Mouse (Mus musculus) limb, embryonic 15.5 days (tissue): ENCODE data around the gene Zfp644. TPM values are rescaled to one million over a fixed set of nuclear protein-coding genes. Genes with fewer than 3 reads are reported as not detected.

Experiments
- ATAC-seq: fragments of 200-750 bp; cut with Nextera tagmentation; 2 replicates; pipeline ENCODE4 v1.8.0; 2017; ENCODE audit warnings: low read depth, moderate TSS enrichment; ENCODE audit not compliant: insufficient number of reproducible peaks, low FRiP score, low TSS enrichment
- H3K27ac ChIP-seq: fragments of 300-500 bp; sonication (generic); 2 replicates; pipeline ENCODE4 v1.5.1; 2015; ENCODE audit warnings: moderate library complexity, mild to moderate bottlenecking, inconsistent platforms
- H3K27me3 ChIP-seq: fragments of 300-500 bp; sonication (generic); 2 replicates; pipeline ENCODE4 v1.6.1; 2015; ENCODE audit warnings: inconsistent platforms
- H3K36me3 ChIP-seq: fragments of 300-500 bp; sonication (generic); 2 replicates; pipeline ENCODE4 v1.6.1; 2015; ENCODE audit warnings: inconsistent platforms
- H3K4me1 ChIP-seq: fragments of 300-500 bp; sonication (generic); 2 replicates; pipeline ENCODE4 v1.6.1; 2015; ENCODE audit warnings: inconsistent platforms
- H3K4me2 ChIP-seq: fragments of 300-500 bp; sonication (generic); 2 replicates; pipeline ENCODE4 v1.6.1; 2015; ENCODE audit warnings: mild to moderate bottlenecking, inconsistent platforms
- H3K4me3 ChIP-seq: fragments of 300-500 bp; sonication (generic); 2 replicates; pipeline ENCODE4 v1.5.1; 2015; ENCODE audit warnings: mild to moderate bottlenecking, inconsistent platforms
- H3K9ac ChIP-seq: fragments of 300-500 bp; sonication (generic); 2 replicates; pipeline ENCODE4 v1.6.1; 2015; ENCODE audit warnings: inconsistent platforms
- H3K9me3 ChIP-seq: fragments of 300-500 bp; sonication (generic); 2 replicates; pipeline ENCODE4 v1.6.1; 2016; ENCODE audit warnings: inconsistent platforms
- WGBS: fragments of 180-500 bp; shearing (Covaris S2); methylation state at CpG from one replicate; pipeline ENCODE4 v1.1.7; 2015; 5-methylcytosine and 5-hydroxymethylcytosine counted together
- polyA plus RNA-seq: library from polyadenylated mRNA; unstranded; fragments of >200 nt; fragmentation: Nextera tagmentation; extraction: Ambion mirVana; gene quantifications from 2 replicates; pipeline ENCODE4 v1.2.1, GENCODE M21; 2015

The Zfp644 gene
- 50.9 and 61.4 TPM in 2 replicates for polyA plus RNA-seq

DNA sequence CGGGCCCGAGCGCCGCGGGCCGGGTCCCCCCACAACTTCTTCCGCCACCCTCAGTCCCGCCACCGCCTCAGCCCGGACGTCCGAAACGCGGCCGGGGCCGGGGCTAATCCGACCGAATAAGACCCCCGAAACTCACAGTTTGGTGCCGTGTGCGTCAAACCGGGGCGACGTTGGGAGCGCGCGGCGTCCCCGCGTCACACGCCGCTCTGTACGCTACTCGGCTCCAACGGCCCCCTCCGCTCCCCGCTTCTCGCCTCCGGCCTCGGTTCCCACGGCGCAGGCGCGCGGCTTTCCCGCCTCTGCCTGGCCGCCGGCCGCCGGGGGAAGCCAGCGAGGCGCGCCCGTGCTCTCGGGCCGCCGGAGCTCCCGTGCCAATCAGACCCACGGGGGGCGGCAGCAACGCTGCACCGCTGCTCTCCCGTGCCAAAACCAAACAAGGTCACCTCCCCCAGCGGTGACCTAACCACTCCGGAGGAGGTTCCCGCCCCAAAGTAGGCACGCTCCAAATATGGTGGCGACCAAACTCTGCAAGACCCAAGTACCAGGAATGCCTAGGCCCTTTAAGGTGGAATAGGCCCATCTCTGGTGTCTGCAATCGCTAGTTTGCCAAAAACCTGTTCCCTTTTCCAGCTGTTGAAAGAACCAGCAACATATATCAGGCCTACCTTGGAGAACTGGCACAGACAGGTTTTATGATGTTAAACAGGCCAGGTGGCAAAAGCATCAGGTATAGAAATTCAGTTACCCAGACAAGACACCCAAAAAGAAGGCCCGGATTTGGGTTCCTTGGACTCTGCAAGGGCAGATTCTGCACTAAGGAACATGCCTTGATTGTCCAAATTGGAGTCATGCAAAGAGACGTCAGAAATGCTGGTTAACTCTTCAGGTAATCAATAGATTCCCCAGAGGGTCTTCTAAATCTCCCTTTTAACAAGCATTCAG lies at the start of gene Zfp644:
Gene Zfp644, minus strand, starts transcription at position 892 of the 942 bp plus-strand sequence.
- peak; percentile 91 for ATAC-seq
- Histone ChIP-seq H3K4me1 (peaks cover 9% of the 10 kb centered on the region), H3K9me3 (no peaks in the 10 kb centered on the region), H3K4me3 (peak within 1 kb of the TSS; percentile 86), H3K27me3 (no peaks in the 10 kb centered on the region), H3K27ac (peak within 1 kb of the TSS; percentile 99), H3K4me2 (peak within 1 kb of the TSS; percentile 53), H3K36me3 (0 out of 2 replicates have a peak, but pooled peaks cover 4% of the 10 kb centered on the region), H3K9ac (peak within 1 kb of the TSS; percentile 98)
- 1% methylated on average over 71 of the region's 71 CpGs for WGBS

DNA sequence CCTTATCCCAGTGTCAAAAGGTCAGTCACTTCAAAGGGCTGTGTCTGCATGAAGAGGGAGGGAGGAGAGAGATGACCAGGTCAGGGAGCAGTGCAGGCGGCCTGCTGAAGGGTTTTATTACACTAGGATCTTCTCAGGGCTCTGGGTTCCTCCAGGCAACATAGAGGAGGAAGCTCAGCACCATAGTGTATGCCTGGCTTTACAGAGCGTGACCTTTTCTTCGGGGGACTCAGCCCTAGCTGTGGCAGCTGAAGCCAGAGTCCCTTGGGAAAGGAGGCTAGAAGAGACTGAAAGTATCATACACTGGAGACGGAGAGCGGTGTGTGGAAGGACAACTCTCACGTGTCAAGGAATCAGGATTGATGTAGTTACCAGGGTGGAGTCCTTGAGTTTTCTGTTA lies 42.6 kb upstream of the Zfp644 start:
- no peak for ATAC-seq
- Histone ChIP-seq H3K4me1 (no peaks in the 10 kb centered on the region), H3K9me3 (no peaks in the 10 kb centered on the region), H3K36me3 (no peaks in the 10 kb centered on the region), H3K9ac (no peak overlapping the region), H3K27ac (no peak overlapping the region), H3K27me3 (no peaks in the 10 kb centered on the region), H3K4me3 (no peak overlapping the region), H3K4me2 (no peak overlapping the region)
- 33% methylated on average over 6 of the region's 6 CpGs for WGBS

- Histone ChIP-seq H3K27me3 (no peaks in the 10 kb centered on the region), H3K9ac (no peak overlapping the region), H3K4me2 (no peak overlapping the region), H3K36me3 (no peaks in the 10 kb centered on the region), H3K4me1 (no peaks in the 10 kb centered on the region), H3K4me3 (no peak overlapping the region), H3K9me3 (no peaks in the 10 kb centered on the region), H3K27ac (no peak overlapping the region)
- WGBS = 86% methylated on average over 3 of the region's 3 CpGs
- no peak for ATAC-seq
Measured at GRCm38 (mm10) chr5:106723487-106723886, 26.4 kb upstream of the Zfp644 start.

DNA sequence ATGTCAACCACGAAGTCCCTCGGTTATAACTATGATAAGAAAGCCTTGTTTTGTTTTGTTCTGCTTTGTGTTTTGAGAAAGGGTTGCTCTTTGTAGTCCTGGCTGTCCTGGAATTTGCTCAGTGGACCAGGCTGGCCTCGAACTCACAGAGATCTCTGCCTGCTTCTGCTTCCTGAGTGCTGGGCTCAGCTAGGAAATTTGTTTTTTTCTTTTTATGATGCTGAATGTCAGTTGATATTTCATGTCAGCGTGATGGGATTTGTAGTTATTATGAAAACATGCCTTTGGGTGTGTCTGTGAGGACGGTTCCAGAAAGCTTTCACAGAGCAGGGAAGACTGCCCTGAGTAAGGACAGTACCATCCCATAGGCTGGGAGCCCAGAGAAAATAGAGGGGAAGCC lies 25.7 kb upstream of the Zfp644 start:
- Histone ChIP-seq H3K9me3 (no peaks in the 10 kb centered on the region), H3K27ac (no peak overlapping the region), H3K4me2 (no peak overlapping the region), H3K4me3 (no peak overlapping the region), H3K36me3 (no peaks in the 10 kb centered on the region), H3K27me3 (no peaks in the 10 kb centered on the region), H3K4me1 (no peaks in the 10 kb centered on the region), H3K9ac (no peak overlapping the region)
- no peak for ATAC-seq
- whole genome bisulfite sequencing = 68% methylated on average over 5 of the region's 5 CpGs

GRCm38 (mm10) chr5:106711870-106712277 lies 14.8 kb upstream of the Zfp644 start:
- Histone ChIP-seq H3K36me3 (no peaks in the 10 kb centered on the region), H3K4me3 (no peak overlapping the region), H3K9ac (no peak overlapping the region), H3K4me2 (no peak overlapping the region), H3K4me1 (peaks cover 23% of the 10 kb centered on the region), H3K9me3 (no peaks in the 10 kb centered on the region), H3K27ac (peak overlapping the region; percentile 58), H3K27me3 (no peaks in the 10 kb centered on the region)
- WGBS = 18% methylated on average over 3 of the region's 3 CpGs
- ATAC-seq = peak; percentile 24; the same call in 1 of the 2 replicates

- ATAC-seq = no peak
- WGBS = 71% methylated on average over 5 of the region's 5 CpGs
- Histone ChIP-seq H3K27me3 (no peaks in the 10 kb centered on the region), H3K4me1 (peaks cover 23% of the 10 kb centered on the region), H3K27ac (peak overlapping the region; percentile 58), H3K9ac (no peak overlapping the region), H3K36me3 (no peaks in the 10 kb centered on the region), H3K4me3 (no peak overlapping the region), H3K9me3 (no peaks in the 10 kb centered on the region), H3K4me2 (no peak overlapping the region)
Measured at GRCm38 (mm10) chr5:106711220-106711726, 14.2 kb upstream of the Zfp644 start.

DNA sequence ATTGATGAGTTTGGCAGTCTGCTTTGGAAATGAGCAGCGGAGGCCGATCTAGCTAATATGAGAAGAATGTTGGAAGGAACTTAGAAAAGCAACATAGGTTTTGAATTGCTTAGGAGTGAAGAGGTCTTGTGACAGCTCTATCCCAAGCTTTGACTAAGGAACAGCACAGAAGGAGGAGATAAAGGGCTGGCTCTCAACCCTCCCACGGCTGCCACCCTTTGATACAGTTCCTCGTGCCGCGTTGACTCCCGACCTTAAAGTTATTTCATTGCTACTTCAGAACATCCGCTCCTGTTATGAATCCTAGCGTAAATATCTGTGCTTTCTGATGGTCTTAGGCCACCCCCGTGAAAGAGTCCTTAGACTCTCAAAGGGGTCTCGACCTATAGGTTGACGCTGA lies 13.5 kb upstream of the Zfp644 start:
- H3K9ac ChIP-seq = no peak overlapping the region
- H3K9me3 ChIP-seq = no peaks in the 10 kb centered on the region
- H3K4me1 ChIP-seq = peaks cover 23% of the 10 kb centered on the region
- WGBS = 67% methylated on average over 12 of the region's 12 CpGs
- ATAC-seq = no peak
- no peaks in the 10 kb centered on the region for H3K27me3 ChIP-seq
- 0 out of 2 replicates have a peak overlapping the region, but pooled peaks have one; percentile 0 for H3K27ac ChIP-seq
- H3K4me3 ChIP-seq = no peak overlapping the region
- H3K36me3 ChIP-seq = no peaks in the 10 kb centered on the region
- no peak overlapping the region for H3K4me2 ChIP-seq

GRCm38 (mm10) chr5:106710085-106710409 lies 13.0 kb upstream of the Zfp644 start:
- Histone ChIP-seq H3K36me3 (no peaks in the 10 kb centered on the region), H3K27ac (no peak overlapping the region), H3K4me1 (peaks cover 23% of the 10 kb centered on the region), H3K4me3 (no peak overlapping the region), H3K9ac (no peak overlapping the region), H3K27me3 (no peaks in the 10 kb centered on the region), H3K4me2 (no peak overlapping the region), H3K9me3 (no peaks in the 10 kb centered on the region)
- no peak for ATAC-seq
- WGBS = 24% methylated on average over 2 of the region's 2 CpGs

DNA sequence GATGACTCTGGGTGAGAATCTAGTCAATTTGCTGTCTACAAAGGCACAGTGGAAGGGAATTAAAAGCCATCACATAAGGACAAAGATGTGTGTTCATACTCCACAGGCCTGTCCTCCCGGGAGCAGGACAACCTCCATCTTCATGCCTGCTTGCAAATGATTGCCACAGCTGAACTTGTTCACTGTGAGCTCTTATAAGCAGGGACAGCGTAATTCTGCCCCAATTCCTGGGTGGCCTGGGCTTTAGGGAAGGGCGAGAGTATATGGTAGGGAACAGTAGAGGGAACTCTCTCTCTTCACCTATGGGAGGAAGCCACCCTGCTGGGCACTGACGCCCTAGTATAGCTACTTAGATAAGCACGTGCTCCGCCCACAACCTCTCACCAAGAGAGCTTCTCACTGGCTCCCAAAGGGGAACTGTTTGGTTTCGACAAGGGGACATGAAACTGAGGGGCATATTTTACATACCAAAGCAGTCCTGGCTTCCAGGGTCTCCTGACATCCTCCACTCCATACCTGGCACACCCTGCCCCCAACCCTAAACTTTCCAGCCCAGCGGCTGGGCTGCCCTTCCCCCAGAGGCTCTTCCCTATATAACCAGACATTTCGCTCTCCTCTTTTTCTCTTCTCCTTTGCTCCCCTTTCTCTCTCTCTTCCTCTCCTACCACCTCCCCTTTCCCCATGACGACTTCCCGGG lies 12.4 kb upstream of the Zfp644 start:
- H3K9me3 ChIP-seq = no peaks in the 10 kb centered on the region
- no peak overlapping the region for H3K9ac ChIP-seq
- H3K4me1 ChIP-seq = peaks cover 23% of the 10 kb centered on the region
- no peak for ATAC-seq
- no peaks in the 10 kb centered on the region for H3K27me3 ChIP-seq
- H3K4me3 ChIP-seq = no peak overlapping the region
- no peak overlapping the region for H3K4me2 ChIP-seq
- no peaks in the 10 kb centered on the region for H3K36me3 ChIP-seq
- H3K27ac ChIP-seq = no peak overlapping the region
- 41% methylated on average over 11 of the region's 11 CpGs for WGBS

GRCm38 (mm10) chr5:106706363-106706762 lies 9.3 kb upstream of the Zfp644 start:
- WGBS = 85% methylated on average over 3 of the region's 3 CpGs

GRCm38 (mm10) chr5:106705162-106705561 lies 8.1 kb upstream of the Zfp644 start:
- H3K4me1 ChIP-seq = peaks cover 7% of the 10 kb centered on the region
- no peak overlapping the region for H3K9ac ChIP-seq
- H3K9me3 ChIP-seq = no peaks in the 10 kb centered on the region
- H3K4me2 ChIP-seq = no peak overlapping the region
- no peaks in the 10 kb centered on the region for H3K27me3 ChIP-seq
- ATAC-seq = no peak
- H3K36me3 ChIP-seq = no peaks in the 10 kb centered on the region
- no peak overlapping the region for H3K4me3 ChIP-seq
- H3K27ac ChIP-seq = no peak overlapping the region
- 65% methylated on average over 5 of the region's 5 CpGs for WGBS

More at GRCm38 (mm10) chr5:106706363-106706762, 9.3 kb upstream of the Zfp644 start:
- H3K4me3 ChIP-seq = no peak overlapping the region
- H3K36me3 ChIP-seq = no peaks in the 10 kb centered on the region
- H3K27me3 ChIP-seq = no peaks in the 10 kb centered on the region
- no peak overlapping the region for H3K9ac ChIP-seq
- no peak for ATAC-seq
- H3K4me1 ChIP-seq = peaks cover 13% of the 10 kb centered on the region
- H3K9me3 ChIP-seq = no peaks in the 10 kb centered on the region
- H3K27ac ChIP-seq = no peak overlapping the region
- no peak overlapping the region for H3K4me2 ChIP-seq
